Mouse (Mus musculus): ENCODE data around the gene Tardbp. TPM values are rescaled to one million over a fixed set of nuclear protein-coding genes. Genes with fewer than 3 reads are reported as not detected.

The Tardbp gene
- polyA plus RNA-seq, 1 experiment: 198 TPM

GRCm38 (mm10) chr4:148589565-148589964 is 37.3 kb downstream of the Tardbp start:
- Histone ChIP-seq H3K36me3 (ENCODE audit: control insufficient read depth, insufficient read depth) (peaks cover 20% of the 10 kb centered on the region), H3ac (ENCODE audit: control insufficient read depth, insufficient read length, low read depth) (no peak overlapping the region), H3K79me2 (ENCODE audit: control insufficient read depth, insufficient read depth) (peaks cover 32% of the 10 kb centered on the region), H3K27me3 (ENCODE audit: control insufficient read depth, insufficient read depth, insufficient read length) (no peaks in the 10 kb centered on the region), H3K4me3 (ENCODE audit: insufficient read depth, poor library complexity, severe bottlenecking) (no peak overlapping the region), H3K79me3 (ENCODE audit: low read depth) (peaks cover 23% of the 10 kb centered on the region)
- TF ChIP-seq USF1 (IDR thresholded peaks at IDR 0.05; ENCODE audit: low read depth) (no peak), CEBPB (IDR thresholded peaks at IDR 0.05; ENCODE audit: low read depth) (no peak), FOSL1 (IDR thresholded peaks at IDR 0.05; ENCODE audit: insufficient read depth, low read length, poor library complexity, severe bottlenecking) (no peak), MYOG (IDR thresholded peaks at IDR 0.05; ENCODE audit: control insufficient read depth, extremely low read depth, insufficient read length) (no peak), MYOD1 (IDR thresholded peaks at IDR 0.05; ENCODE audit: control insufficient read depth, insufficient read length, low read depth) (no peak), CTCF (IDR thresholded peaks at IDR 0.05; ENCODE audit: control insufficient read depth, insufficient read depth, insufficient read length) (no peak), MAX (IDR thresholded peaks at IDR 0.05) (no peak)

- H3K4me3 ChIP-seq (ENCODE audit: insufficient read depth, poor library complexity, severe bottlenecking): no peak overlapping the region
- peaks cover 19% of the 10 kb centered on the region for H3K79me3 ChIP-seq (ENCODE audit: low read depth)
- peaks cover 24% of the 10 kb centered on the region for H3K79me2 ChIP-seq (ENCODE audit: control insufficient read depth, insufficient read depth)
- H3ac ChIP-seq (ENCODE audit: control insufficient read depth, insufficient read length, low read depth): no peak overlapping the region
- H3K36me3 ChIP-seq (ENCODE audit: control insufficient read depth, insufficient read depth): peaks cover 13% of the 10 kb centered on the region
- no peak for TF ChIP-seq MAX (IDR thresholded peaks at IDR 0.05)
- TF ChIP-seq MYOD1 (IDR thresholded peaks at IDR 0.05; ENCODE audit: control insufficient read depth, insufficient read length, low read depth): no peak
- no peak for TF ChIP-seq CEBPB (IDR thresholded peaks at IDR 0.05; ENCODE audit: low read depth)
- TF ChIP-seq FOSL1 (IDR thresholded peaks at IDR 0.05; ENCODE audit: insufficient read depth, low read length, poor library complexity, severe bottlenecking): no peak
- TF ChIP-seq USF1 (IDR thresholded peaks at IDR 0.05; ENCODE audit: low read depth): no peak
- no peak for TF ChIP-seq CTCF (IDR thresholded peaks at IDR 0.05; ENCODE audit: control insufficient read depth, insufficient read depth, insufficient read length)
- TF ChIP-seq MYOG (IDR thresholded peaks at IDR 0.05; ENCODE audit: control insufficient read depth, extremely low read depth, insufficient read length): no peak
- H3K27me3 ChIP-seq (ENCODE audit: control insufficient read depth, insufficient read depth, insufficient read length): no peaks in the 10 kb centered on the region
Observed at GRCm38 (mm10) chr4:148588793-148589192, 38.0 kb downstream of the Tardbp start.

- H3K36me3 ChIP-seq (ENCODE audit: control insufficient read depth, insufficient read depth): no peaks in the 10 kb centered on the region
- no peaks in the 10 kb centered on the region for H3K27me3 ChIP-seq (ENCODE audit: control insufficient read depth, insufficient read depth, insufficient read length)
- no peak overlapping the region for H3K4me3 ChIP-seq (ENCODE audit: insufficient read depth, poor library complexity, severe bottlenecking)
Observed at GRCm38 (mm10) chr4:148586648-148587047, 40.2 kb downstream of the Tardbp start.

GRCm38 (mm10) chr4:148583257-148583656 is 43.6 kb downstream of the Tardbp start:
- H3ac ChIP-seq (ENCODE audit: control insufficient read depth, insufficient read length, low read depth): no peak overlapping the region
- no peak for TF ChIP-seq CEBPB (IDR thresholded peaks at IDR 0.05; ENCODE audit: low read depth)
- TF ChIP-seq CTCF (IDR thresholded peaks at IDR 0.05; ENCODE audit: control insufficient read depth, insufficient read depth, insufficient read length): no peak
- no peaks in the 10 kb centered on the region for H3K79me3 ChIP-seq (ENCODE audit: low read depth)
- no peaks in the 10 kb centered on the region for H3K27me3 ChIP-seq (ENCODE audit: control insufficient read depth, insufficient read depth, insufficient read length)
- H3K4me3 ChIP-seq (ENCODE audit: insufficient read depth, poor library complexity, severe bottlenecking): no peak overlapping the region
- no peaks in the 10 kb centered on the region for H3K79me2 ChIP-seq (ENCODE audit: control insufficient read depth, insufficient read depth)
- peaks cover 30% of the 10 kb centered on the region for H3K36me3 ChIP-seq (ENCODE audit: control insufficient read depth, insufficient read depth)

More at GRCm38 (mm10) chr4:148586648-148587047, 40.2 kb downstream of the Tardbp start:
- no peak for TF ChIP-seq CEBPB (IDR thresholded peaks at IDR 0.05; ENCODE audit: low read depth)
- no peak for TF ChIP-seq MYOD1 (IDR thresholded peaks at IDR 0.05; ENCODE audit: control insufficient read depth, insufficient read length, low read depth)
- no peak for TF ChIP-seq CTCF (IDR thresholded peaks at IDR 0.05; ENCODE audit: control insufficient read depth, insufficient read depth, insufficient read length)
- no peak for TF ChIP-seq USF1 (IDR thresholded peaks at IDR 0.05; ENCODE audit: low read depth)
- TF ChIP-seq MAX (IDR thresholded peaks at IDR 0.05): no peak
- TF ChIP-seq FOSL1 (IDR thresholded peaks at IDR 0.05; ENCODE audit: insufficient read depth, low read length, poor library complexity, severe bottlenecking): no peak
- no peak for TF ChIP-seq MYOG (IDR thresholded peaks at IDR 0.05; ENCODE audit: control insufficient read depth, extremely low read depth, insufficient read length)
- Histone ChIP-seq H3ac (ENCODE audit: control insufficient read depth, insufficient read length, low read depth) (no peak overlapping the region), H3K79me3 (ENCODE audit: low read depth) (no peaks in the 10 kb centered on the region), H3K79me2 (ENCODE audit: control insufficient read depth, insufficient read depth) (peaks cover 3% of the 10 kb centered on the region)

GRCm38 (mm10) chr4:148581422-148581821 is 45.4 kb downstream of the Tardbp start:
- Histone ChIP-seq H3K4me3 (ENCODE audit: insufficient read depth, poor library complexity, severe bottlenecking) (no peak overlapping the region), H3K27me3 (ENCODE audit: control insufficient read depth, insufficient read depth, insufficient read length) (no peaks in the 10 kb centered on the region), H3K36me3 (ENCODE audit: control insufficient read depth, insufficient read depth) (peaks cover 46% of the 10 kb centered on the region), H3K79me3 (ENCODE audit: low read depth) (no peaks in the 10 kb centered on the region), H3K79me2 (ENCODE audit: control insufficient read depth, insufficient read depth) (no peaks in the 10 kb centered on the region), H3ac (ENCODE audit: control insufficient read depth, insufficient read length, low read depth) (no peak overlapping the region)
- no peak for TF ChIP-seq USF1 (IDR thresholded peaks at IDR 0.05; ENCODE audit: low read depth)
- no peak for TF ChIP-seq CTCF (IDR thresholded peaks at IDR 0.05; ENCODE audit: control insufficient read depth, insufficient read depth, insufficient read length)
- TF ChIP-seq MYOG (IDR thresholded peaks at IDR 0.05; ENCODE audit: control insufficient read depth, extremely low read depth, insufficient read length): no peak
- TF ChIP-seq FOSL1 (IDR thresholded peaks at IDR 0.05; ENCODE audit: insufficient read depth, low read length, poor library complexity, severe bottlenecking): no peak
- TF ChIP-seq CEBPB (IDR thresholded peaks at IDR 0.05; ENCODE audit: low read depth): no peak

- H3ac ChIP-seq (ENCODE audit: control insufficient read depth, insufficient read length, low read depth): no peak overlapping the region
- H3K27me3 ChIP-seq (ENCODE audit: control insufficient read depth, insufficient read depth, insufficient read length): no peaks in the 10 kb centered on the region
- peaks cover 53% of the 10 kb centered on the region for H3K36me3 ChIP-seq (ENCODE audit: control insufficient read depth, insufficient read depth)
- no peaks in the 10 kb centered on the region for H3K79me3 ChIP-seq (ENCODE audit: low read depth)
- TF ChIP-seq FOSL1 (IDR thresholded peaks at IDR 0.05; ENCODE audit: insufficient read depth, low read length, poor library complexity, severe bottlenecking): no peak
- TF ChIP-seq USF1 (IDR thresholded peaks at IDR 0.05; ENCODE audit: low read depth): no peak
- TF ChIP-seq CTCF (IDR thresholded peaks at IDR 0.05; ENCODE audit: control insufficient read depth, insufficient read depth, insufficient read length): no peak
- no peak for TF ChIP-seq CEBPB (IDR thresholded peaks at IDR 0.05; ENCODE audit: low read depth)
- TF ChIP-seq MAX (IDR thresholded peaks at IDR 0.05): no peak
- no peak for TF ChIP-seq MYOG (IDR thresholded peaks at IDR 0.05; ENCODE audit: control insufficient read depth, extremely low read depth, insufficient read length)
- no peak for TF ChIP-seq MYOD1 (IDR thresholded peaks at IDR 0.05; ENCODE audit: control insufficient read depth, insufficient read length, low read depth)
- H3K79me2 ChIP-seq (ENCODE audit: control insufficient read depth, insufficient read depth): no peaks in the 10 kb centered on the region
- no peak overlapping the region for H3K4me3 ChIP-seq (ENCODE audit: insufficient read depth, poor library complexity, severe bottlenecking)
Observed at GRCm38 (mm10) chr4:148580765-148581164, 46.1 kb downstream of the Tardbp start.

All from C2C12 (cell line).